Mouse (Mus musculus) lung, postnatal 0 days (tissue): ENCODE data around the gene Gadd45a.

Source experiments
- CTCF ChIP-seq: IDR thresholded peaks from 2 replicates; pipeline ENCODE4 v1.5.1; 2016; ENCODE audit warnings: antibody characterized with exemption, mild to moderate bottlenecking
- EP300 ChIP-seq: IDR thresholded peaks from 2 replicates; pipeline ENCODE4 v1.6.1; 2016; ENCODE audit warnings: antibody characterized with exemption, mild to moderate bottlenecking, control low read depth

GRCm38 (mm10) chr6:67046937-67047336, 9.7 kb upstream of the Gadd45a start:
- TF ChIP-seq CTCF (no peak), EP300 (no peak)
